Mouse (Mus musculus) ES-E14 (cell line): ENCODE measurements around the gene Frmd5. TPM values are rescaled to one million over a fixed set of nuclear protein-coding genes. Genes with fewer than 3 reads are reported as not detected.

Experiments used
- DNase-seq: peaks from one replicate; pipeline ENCODE4 v3.0.0-alpha.2; 2013; ENCODE audit warnings: low read depth, low spot score
- H3K27ac ChIP-seq: 2 replicates; pipeline ENCODE4 v1.5.1; 2012; ENCODE audit warnings: low read depth, mild to moderate bottlenecking, low read length, moderate library complexity, mixed read lengths; ENCODE audit not compliant: poor library complexity, insufficient read depth, severe bottlenecking
- H3K36me3 ChIP-seq: 2 replicates; pipeline ENCODE4 v1.6.1; 2012; ENCODE audit warnings: mild to moderate bottlenecking, low read length, moderate library complexity, mixed read lengths; ENCODE audit not compliant: control insufficient read depth, poor library complexity, insufficient read depth, severe bottlenecking
- H3K4me1 ChIP-seq, 2 experiments: fragments of 150-350 bp in 1 of 2; sonication (generic) in 1 of 2; 2 replicates each; pipeline ENCODE4 v1.6.1; 2012; ENCODE audit warnings: low read length in 2 of 2, mild to moderate bottlenecking in 1 of 2, mixed read lengths in 1 of 2; ENCODE audit not compliant: control insufficient read depth in 2 of 2, insufficient read depth in 2 of 2, poor library complexity in 1 of 2
- H3K4me3 ChIP-seq, 2 experiments: fragments of 150-350 bp in 1 of 2; sonication (generic) in 1 of 2; 2 replicates each; pipeline ENCODE4 v1.5.1; 2012; ENCODE audit warnings: low read length in 2 of 2, low read depth in 1 of 2, mild to moderate bottlenecking in 1 of 2, mixed read lengths in 1 of 2; ENCODE audit not compliant: insufficient read depth in 1 of 2, poor library complexity in 1 of 2, severe bottlenecking in 1 of 2
- H3K9ac ChIP-seq: 2 replicates; pipeline ENCODE4 v1.6.1; 2012; ENCODE audit warnings: low read depth, mild to moderate bottlenecking, low read length, mixed read lengths; ENCODE audit not compliant: poor library complexity, insufficient read depth, severe bottlenecking
- H3K9me3 ChIP-seq: fragments of 150-350 bp; sonication (generic); 2 replicates; pipeline ENCODE4 v1.6.1; 2012; ENCODE audit warnings: low read depth, mild to moderate bottlenecking, low read length; ENCODE audit not compliant: control insufficient read depth, insufficient read depth
- CHD2 ChIP-seq: IDR thresholded peaks from 2 replicates; pipeline ENCODE4 v1.6.1; 2014; ENCODE audit warnings: mild to moderate bottlenecking, low read depth, low read length, inconsistent platforms
- HCFC1 ChIP-seq: IDR thresholded peaks from 2 replicates; pipeline ENCODE4 v1.6.1; 2012; ENCODE audit warnings: low read length, inconsistent platforms, borderline replicate concordance; ENCODE audit not compliant: insufficient read depth
- MAFK ChIP-seq: IDR thresholded peaks from 2 replicates; pipeline ENCODE4 v1.6.1; 2014; ENCODE audit warnings: mild to moderate bottlenecking, low read depth, low read length, inconsistent platforms; ENCODE audit not compliant: insufficient read depth
- ZC3H11A ChIP-seq: IDR thresholded peaks from 2 replicates; pipeline ENCODE4 v1.6.1; 2012; ENCODE audit warnings: low read depth, mild to moderate bottlenecking, inconsistent platforms, low read length, borderline replicate concordance
- ZNF384 ChIP-seq: IDR thresholded peaks from 2 replicates; pipeline ENCODE4 v1.6.1; 2012; ENCODE audit warnings: low read depth, low read length, inconsistent platforms
- in situ Hi-C, 2 experiments: fragments of 600-800 bp; cut with MboI; formaldehyde crosslinking; loops; one replicate each; pipeline ENCODE4 v1.15.1; 2025; ENCODE audit warnings: low sequenced_read_pairs in 2 of 2, inconsistent platforms in 1 of 2; ENCODE audit not compliant: unreplicated experiment in 2 of 2
- total RNA-seq: library from RNA; depleted of rRNA; stranded (reverse); fragments of 300-350 nt; gene quantifications from 2 replicates; pipeline ENCODE4 v1.2.3, GENCODE M21; 2012

Frmd5 gene
- total RNA-seq, 1 experiment: 4.8 TPM

DNA sequence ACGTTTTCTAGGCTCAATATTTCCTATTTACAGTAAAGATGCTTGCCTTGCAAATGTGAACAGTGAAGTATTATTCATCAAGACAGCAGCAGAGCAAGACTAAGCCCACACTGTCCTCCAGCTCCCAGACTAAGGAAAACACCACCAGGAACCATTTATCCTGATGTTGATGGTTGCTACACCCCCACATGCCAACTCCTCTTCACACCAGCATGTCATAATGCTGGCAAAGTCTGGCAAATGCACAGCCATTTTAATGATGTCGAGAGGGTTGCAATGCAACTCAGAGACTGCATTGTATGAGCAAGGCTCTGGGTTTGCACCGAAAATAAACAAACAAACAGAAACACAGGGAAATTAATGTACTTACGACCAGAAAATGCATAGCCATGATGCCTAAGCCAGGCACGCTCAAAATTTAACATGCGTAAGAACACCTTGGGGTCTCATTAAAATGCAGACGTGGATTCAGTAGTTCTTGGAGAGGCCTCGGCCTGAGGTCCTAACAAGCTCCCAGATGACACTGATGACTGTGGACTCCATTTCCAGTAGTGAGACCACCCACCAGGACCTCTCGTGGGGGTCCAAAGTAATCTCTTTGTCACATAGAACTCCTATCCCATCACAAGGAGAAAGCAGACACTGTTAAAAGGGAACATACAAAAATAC, 77.8 kb downstream of the Frmd5 start:
- in situ Hi-C loops: no loop called here
- H3K4me3 ChIP-seq: no peak overlapping the region

DNA sequence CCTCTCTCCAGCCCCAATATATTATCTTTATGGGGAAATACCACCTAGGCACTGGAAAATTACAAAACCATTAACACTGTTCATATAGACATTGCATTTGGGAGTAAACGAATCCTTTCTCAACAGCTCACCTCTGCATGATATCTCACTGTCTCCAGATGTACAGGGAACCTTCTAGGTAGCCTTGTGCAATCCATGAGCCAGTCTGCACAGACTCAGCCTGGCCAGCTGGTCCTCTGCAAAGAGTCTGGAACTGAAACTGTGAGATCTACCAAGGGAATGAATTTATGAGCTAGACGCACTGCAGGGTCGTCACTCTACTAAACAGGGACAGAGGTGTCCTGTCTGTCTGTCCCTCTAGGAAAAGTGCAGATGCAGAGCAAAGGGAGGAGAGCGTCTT, 82.0 kb downstream of the Frmd5 start:
- DNase-seq: no peak
- Histone ChIP-seq H3K9me3 (no peaks in the 10 kb centered on the region), H3K4me1 (no peaks in the 10 kb centered on the region), H3K9ac (no peak overlapping the region), H3K4me3 (no peak overlapping the region), H3K36me3 (no peaks in the 10 kb centered on the region), H3K27ac (no peak overlapping the region)
- TF ChIP-seq CHD2 (no peak), HCFC1 (no peak), ZC3H11A (no peak), ZNF384 (no peak), MAFK (no peak)
- in situ Hi-C loops: no loop called here

More for the DNA sequence above, 77.8 kb downstream of the Frmd5 start:
- Histone ChIP-seq H3K9me3 (no peaks in the 10 kb centered on the region), H3K9ac (no peak overlapping the region), H3K4me1 (no peaks in the 10 kb centered on the region), H3K27ac (no peak overlapping the region), H3K36me3 (no peaks in the 10 kb centered on the region)
- TF ChIP-seq ZC3H11A (no peak), HCFC1 (no peak), ZNF384 (no peak), CHD2 (no peak), MAFK (no peak)
- DNase-seq: no peak

DNA sequence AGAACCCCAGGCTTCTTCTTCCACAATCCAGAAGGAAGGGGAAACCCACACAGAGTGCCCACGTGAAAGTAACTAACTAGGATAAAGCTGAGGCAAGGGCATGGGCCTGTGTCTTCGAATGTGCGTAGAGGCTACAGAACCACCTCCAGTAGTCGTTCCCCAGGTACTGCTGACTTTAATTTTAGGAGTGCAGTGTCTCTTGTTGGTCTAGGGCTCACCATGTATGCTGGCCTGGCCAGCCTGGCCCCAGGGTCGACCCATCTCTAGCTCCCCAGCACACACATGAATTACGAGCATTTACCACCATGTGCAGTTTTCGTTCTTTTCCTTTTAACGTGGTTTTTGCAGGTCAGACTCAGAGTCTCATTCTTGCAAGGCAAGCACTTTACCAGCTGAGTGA, 83.1 kb downstream of the Frmd5 start:
- Histone ChIP-seq H3K4me3 (no peak overlapping the region), H3K27ac (no peak overlapping the region), H3K36me3 (no peaks in the 10 kb centered on the region), H3K4me1 (no peaks in the 10 kb centered on the region), H3K9ac (no peak overlapping the region), H3K9me3 (no peaks in the 10 kb centered on the region)
- DNase-seq: no peak
- in situ Hi-C loops: no loop called here
- TF ChIP-seq MAFK (no peak), ZNF384 (no peak), HCFC1 (no peak), ZC3H11A (no peak), CHD2 (no peak)

DNA sequence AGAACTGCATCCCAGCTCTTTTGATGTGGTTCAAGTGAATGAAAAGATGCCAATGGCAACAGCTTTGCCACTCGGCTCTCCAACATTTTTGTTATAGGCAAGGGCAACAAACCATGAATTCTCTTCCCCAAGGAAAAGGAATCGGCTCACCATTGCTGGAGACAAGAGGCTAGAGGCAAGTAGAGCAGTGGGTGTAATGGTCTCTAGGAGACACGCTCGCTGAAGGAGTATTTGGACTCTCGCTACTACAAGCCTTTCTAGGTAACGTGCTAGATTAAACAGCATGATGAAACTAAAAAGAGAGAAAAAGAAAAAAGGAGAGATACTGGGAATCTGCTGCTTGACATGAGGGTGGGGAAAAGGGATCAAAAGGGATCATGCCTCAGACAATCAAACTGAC, 87.9 kb downstream of the Frmd5 start:
- no peak for DNase-seq
- peaks cover 1 to 3% of the 10 kb centered on the region in 2 experiments; a peak in 1 of 4 replicates for H3K4me1 ChIP-seq
- TF ChIP-seq MAFK (no peak), HCFC1 (no peak), ZNF384 (no peak), CHD2 (no peak), ZC3H11A (no peak)
- in situ Hi-C loops: no loop called here
- no peak overlapping the region for H3K27ac ChIP-seq
- no peaks in the 10 kb centered on the region for H3K9me3 ChIP-seq
- no peak overlapping the region for H3K9ac ChIP-seq
- no peaks in the 10 kb centered on the region for H3K36me3 ChIP-seq
- H3K4me3 ChIP-seq: no peak overlapping the region
